Mouse (Mus musculus): ENCODE results near the gene Kptn.
A peak's percentile ranks its signal among the peaks of the same experiment; 100 is the strongest.

Kptn gene

DNA sequence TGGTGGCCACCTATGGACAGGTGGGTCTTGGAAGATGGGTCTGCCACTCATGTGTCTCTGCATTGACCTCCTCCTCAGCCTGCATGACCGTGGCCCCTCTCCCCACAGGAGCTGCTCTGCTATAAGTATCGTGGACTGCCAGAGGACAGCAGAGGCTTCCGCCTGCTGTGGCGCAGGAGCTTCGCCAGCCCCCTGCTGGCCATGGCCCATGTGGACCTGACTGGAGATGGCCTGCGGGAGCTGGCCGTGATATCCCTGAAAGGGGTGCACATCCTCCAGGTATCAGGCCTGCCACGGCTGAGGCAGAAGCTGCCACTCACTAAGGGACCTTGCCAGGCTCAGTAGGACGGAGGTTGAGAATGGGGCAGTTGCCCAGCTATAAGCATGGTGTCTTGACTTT, 6.1 kb downstream of the Kptn start:
- no peak for DNase-seq

GRCm38 (mm10) chr7:16128344-16128743, 8.6 kb downstream of the Kptn start:
- DNase-seq = no peak

DNA sequence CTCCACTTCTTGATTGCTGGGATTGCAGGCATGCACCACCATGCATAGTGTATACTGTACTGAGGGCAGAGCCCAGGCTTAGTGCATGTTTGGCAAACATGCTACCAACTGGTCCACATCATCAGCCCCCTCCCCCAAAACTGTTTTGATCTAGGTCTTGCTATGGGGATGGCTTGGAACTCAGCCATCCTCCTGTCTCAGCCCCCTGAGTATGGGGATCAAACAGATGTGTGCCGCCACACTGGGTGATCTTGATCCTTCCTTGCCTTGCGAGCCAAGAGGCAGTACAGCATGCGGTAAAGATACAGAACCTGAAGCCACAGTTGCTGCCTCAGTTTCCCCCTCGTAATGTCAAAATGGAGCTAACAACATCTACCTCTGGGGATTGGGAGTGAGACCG, 9.2 kb downstream of the Kptn start:
- no peak for DNase-seq

DNA sequence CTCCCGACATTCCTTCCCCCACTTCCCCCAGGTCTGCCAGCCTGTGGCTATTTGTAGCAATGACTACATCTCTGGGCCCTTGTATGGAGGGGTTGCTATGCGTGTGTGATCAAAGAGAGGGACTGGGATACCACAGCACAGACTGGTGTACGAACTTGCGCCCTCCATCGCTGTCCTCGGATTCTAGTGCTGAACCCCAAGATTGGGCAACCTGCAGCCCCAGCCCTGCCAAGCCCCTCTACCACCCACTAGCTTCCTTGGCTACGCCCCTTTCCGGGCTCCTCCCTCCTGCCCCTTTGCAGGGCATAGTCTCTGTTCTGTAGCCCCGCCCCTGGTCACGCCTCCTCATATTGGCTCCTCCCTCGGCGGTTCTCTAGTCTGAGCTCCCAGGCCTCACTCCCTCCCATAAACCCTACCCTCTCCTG, 9.7 kb downstream of the Kptn start, which contains the start of gene Slc8a2:
TSS of gene Slc8a2 (plus strand) at position 406 of the 425 bp plus-strand sequence.
- peak; percentile 48 to 69 for DNase-seq

GRCm38 (mm10) chr7:16129846-16130691, 10.4 kb downstream of the Kptn start:
- DNase-seq = no peak

DNA sequence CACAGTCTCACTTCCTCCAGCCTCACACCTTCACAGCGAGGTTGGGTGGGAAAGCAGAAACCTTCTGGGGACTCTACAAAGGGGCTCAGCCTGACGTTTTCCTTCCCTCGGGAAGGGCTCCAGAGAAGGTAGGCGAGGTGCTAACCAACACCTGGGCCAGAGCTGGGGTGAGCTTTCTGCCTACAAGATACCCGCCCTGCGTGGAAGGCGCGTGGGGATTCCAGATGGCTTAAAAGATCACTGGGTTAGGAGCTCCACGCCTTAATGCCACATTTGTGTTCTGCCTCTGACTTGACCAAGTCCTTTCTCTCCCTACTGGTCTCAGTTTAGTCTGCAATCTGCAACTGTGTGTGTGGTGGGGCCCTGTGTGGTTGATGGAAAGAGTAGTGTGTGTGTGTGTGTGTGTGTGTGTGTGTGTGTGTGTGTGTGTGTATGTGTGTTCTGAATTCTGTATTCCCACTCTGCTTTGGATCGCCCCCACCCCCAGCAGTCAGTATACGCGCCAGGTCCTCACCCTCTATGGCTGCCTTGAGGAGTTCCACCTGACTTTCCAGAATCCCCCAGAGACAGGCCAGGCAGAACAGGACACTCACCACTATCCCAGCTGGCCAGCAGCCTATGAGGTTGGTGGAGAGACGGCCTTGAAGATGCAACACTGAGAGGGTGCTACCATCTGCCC, 11.4 kb downstream of the Kptn start:
- DNase-seq = no peak

- DNase-seq = no peak
Measured at GRCm38 (mm10) chr7:16132161-16132581, 12.5 kb downstream of the Kptn start.

GRCm38 (mm10) chr7:16132926-16133325, 13.2 kb downstream of the Kptn start:
- no peak for DNase-seq

GRCm38 (mm10) chr7:16133691-16134090, 14.0 kb downstream of the Kptn start:
- no peak for DNase-seq

GRCm38 (mm10) chr7:16134951-16135392, 15.3 kb downstream of the Kptn start:
- DNase-seq = no peak

GRCm38 (mm10) chr7:16146489-16147410, 27.1 kb downstream of the Kptn start:
- no peak for DNase-seq

DNA sequence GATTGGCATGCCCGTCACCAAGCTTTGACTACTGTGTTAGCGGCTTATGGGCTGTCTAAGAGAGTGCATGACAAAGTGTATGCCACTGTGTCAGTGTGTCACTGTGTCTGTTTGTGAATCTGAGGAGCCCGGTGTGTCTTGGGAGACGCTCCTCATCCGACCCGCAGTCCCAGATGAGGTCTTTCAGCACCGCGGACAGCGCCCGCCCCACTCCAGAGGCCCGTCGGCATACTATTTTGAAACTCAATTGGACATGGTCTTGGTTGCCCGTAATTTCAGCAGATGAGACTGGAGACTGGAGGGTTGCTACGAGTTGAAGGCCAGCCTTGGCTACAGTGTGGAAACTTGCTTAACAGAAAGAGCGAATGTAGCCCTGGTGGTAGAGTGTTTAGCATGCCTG, 27.9 kb downstream of the Kptn start:
- peak; percentile 36 to 43 for DNase-seq

DNA sequence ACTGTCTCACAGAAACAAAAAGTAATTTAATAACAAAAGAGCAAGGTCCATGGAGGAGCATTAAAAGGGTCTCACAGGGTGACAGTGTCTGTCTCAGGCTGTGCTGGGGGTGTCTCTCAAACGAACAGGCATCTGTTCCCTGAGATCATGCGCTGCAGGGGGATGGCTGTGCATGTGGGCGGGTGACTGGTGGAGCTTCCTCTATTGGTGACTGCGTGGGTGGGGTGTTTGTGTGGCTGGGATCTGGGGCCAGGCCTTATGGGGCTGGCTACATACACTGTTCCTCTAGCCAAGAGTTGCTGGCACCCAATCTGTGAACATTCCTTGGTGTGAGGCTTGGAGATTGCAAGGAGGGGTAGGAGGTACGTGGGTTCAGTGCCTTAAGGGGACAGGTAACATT, 29.5 kb downstream of the Kptn start:
- no peak for DNase-seq

DNA sequence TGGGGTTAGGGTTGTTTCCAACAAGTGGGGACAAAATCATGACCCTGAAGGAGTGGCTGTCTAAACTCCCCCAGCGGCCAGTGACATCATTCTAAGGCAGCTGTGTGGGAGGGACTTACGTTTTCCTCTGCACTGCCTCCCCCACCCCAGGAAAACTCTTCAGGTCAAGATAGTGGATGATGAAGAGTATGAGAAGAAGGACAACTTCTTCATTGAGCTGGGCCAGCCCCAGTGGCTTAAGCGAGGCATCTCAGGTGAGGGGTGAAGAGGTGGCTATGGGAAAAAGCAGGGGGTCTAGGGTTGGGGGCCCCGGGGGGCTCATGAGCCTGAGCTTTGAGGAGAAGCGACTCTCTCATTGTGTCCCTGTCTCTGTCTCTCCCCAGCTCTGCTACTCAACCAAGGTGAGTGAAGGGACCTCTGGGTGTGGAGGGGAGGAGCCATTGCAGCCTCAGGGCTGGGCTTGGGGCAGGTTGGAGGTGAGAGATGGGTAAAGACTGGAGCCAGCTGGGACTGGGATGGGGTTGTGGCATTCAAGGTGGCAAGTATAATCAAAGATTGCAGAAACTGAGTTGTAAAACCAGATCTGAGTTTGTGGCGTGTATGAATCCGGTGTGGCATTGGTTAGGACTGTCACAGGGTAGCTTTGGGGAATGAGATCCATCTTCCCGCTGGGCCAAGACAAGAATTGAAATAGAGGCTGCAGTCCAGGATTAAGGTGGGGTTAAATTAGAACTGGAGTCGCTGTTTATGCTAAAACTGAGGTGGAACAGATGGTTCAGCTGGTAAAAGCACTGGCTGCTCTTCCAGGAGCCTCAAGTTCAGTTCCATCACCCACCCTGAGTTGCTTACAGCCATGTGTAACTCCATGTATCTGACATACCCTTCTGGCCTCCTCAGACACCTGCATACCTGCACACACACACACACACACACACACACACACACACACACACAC, 30.8 kb downstream of the Kptn start:
- DNase-seq = no peak

- peak; percentile 31 to 36 for DNase-seq
Measured at GRCm38 (mm10) chr7:16153522-16153921, 33.8 kb downstream of the Kptn start.

- no peak for DNase-seq
Measured at GRCm38 (mm10) chr7:16155132-16155872, 35.6 kb downstream of the Kptn start.

GRCm38 (mm10) chr7:16156105-16156714, 36.5 kb downstream of the Kptn start:
- no peak for DNase-seq

GRCm38 (mm10) chr7:16158735-16159134, 39.0 kb downstream of the Kptn start:
- no peak for DNase-seq

DNA sequence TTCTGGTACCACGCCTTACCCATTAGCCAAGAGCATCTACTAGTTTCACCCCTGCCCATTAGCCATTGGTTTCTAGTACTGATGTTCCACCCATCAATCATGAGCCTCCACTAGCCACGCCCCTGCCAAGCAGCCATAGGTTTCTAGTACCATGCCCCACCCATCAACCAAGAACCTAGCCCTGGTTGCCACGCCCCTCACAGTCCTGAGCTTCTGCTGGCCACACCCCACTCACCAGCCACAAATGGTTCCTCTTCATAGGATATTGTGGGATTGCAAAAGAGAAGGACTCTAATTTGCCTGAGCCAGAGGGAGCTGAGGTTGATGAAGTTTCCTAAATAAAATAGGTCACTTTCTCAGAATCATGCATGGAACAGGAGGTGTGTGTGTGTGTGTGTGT, 41.0 kb downstream of the Kptn start:
- no peak for DNase-seq

DNA sequence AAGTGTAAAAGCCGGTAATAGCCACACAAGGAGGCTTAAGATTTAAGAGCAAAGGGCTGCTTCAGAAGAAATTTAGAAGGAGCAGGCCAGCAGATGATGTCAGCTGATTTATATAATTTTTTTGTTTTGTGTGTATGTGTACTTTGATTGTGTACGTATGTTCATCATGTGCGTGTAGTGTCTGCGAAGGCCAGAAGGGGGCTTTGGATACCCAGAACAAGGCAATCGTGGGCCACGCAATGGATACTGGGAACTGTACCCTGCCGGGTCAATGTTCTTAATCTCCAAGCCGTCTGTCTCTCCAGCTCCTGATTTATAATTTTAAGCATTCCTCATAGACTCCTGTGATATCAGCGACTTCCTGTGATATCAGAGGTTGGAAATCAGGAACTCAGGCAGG, 41.6 kb downstream of the Kptn start:
- no peak for DNase-seq

DNA sequence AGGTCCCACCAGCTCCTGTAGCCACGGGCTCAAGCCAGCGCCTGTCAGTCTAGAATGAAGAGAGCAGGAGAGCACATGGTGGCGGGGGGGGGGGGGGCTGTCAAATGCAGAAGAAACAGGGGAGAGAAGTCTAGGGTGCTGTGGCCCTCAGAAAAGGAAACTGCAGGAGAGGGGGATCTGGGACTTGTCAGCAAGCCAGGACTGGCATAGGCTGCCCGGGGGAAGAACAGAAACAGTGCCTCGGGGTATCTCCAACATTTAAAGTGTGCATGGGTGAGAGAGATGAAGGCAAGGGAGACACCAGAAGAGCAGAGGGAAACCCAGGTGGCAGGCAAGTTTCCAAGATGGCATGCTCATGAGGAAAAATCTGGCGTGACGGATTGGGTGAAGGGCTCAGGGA, 42.3 kb downstream of the Kptn start:
- DNase-seq = no peak

Measured in thymus, postnatal 36 days (tissue).